Mouse (Mus musculus): ENCODE results near the gene Zfp651. TPM values are rescaled to one million over a fixed set of nuclear protein-coding genes. Genes with fewer than 3 reads are reported as not detected.

Zfp651 gene
- total and polyA plus RNA-seq, 3 experiments: 0.05 to 0.08 TPM; not detected in 1

- peaks cover 27% of the 10 kb centered on the region for H3K36me3 ChIP-seq (replicated peaks)
- TF ChIP-seq POLR2AphosphoS5 (IDR thresholded peaks at IDR 0.05; ENCODE audit: insufficient replicate concordance, low read depth, low read length): no peak
- no peak for TF ChIP-seq TAL1 (conservative IDR thresholded peaks at IDR 0.05; ENCODE audit: low read depth, low read length)
- TF ChIP-seq GATA1 (IDR thresholded peaks at IDR 0.05; ENCODE audit: borderline replicate concordance, low read length): no peak
- TF ChIP-seq CTCF (IDR thresholded peaks at IDR 0.05; ENCODE audit: low read depth, low read length): no peak
- no peak for TF ChIP-seq GATA2 (IDR thresholded peaks at IDR 0.05; ENCODE audit: borderline replicate concordance, low read depth, low read length)
- no peak for DNase-seq (ENCODE audit: low spot score)
- H3K27me3 ChIP-seq (ENCODE audit: insufficient read depth, low read length): peaks cover 64% of the 10 kb centered on the region
- no peak for ATAC-seq (ENCODE audit: extremely low read depth, insufficient number of reproducible peaks, low FRiP score, poor library complexity, severe bottlenecking)
- no peaks in the 10 kb centered on the region for H3K9me3 ChIP-seq (replicated peaks)
- H3K4me3 ChIP-seq (ENCODE audit: low read depth, low read length): no peak overlapping the region
- H3K4me1 ChIP-seq (ENCODE audit: insufficient read depth, low read depth, low read length): peaks cover 27% of the 10 kb centered on the region
These were observed 2.0 kb downstream of the Zfp651 start for GRCm38 (mm10) chr9:121761091-121761665.

GRCm38 (mm10) chr9:121761787-121762186, 2.7 kb downstream of the Zfp651 start:
- Histone ChIP-seq H3K36me3 (replicated peaks) (peaks cover 22% of the 10 kb centered on the region), H3K4me1 (ENCODE audit: insufficient read depth, low read depth, low read length) (peaks cover 26% of the 10 kb centered on the region), H3K4me3 (ENCODE audit: low read depth, low read length) (no peak overlapping the region), H3K27me3 (ENCODE audit: insufficient read depth, low read length) (peaks cover 64% of the 10 kb centered on the region), H3K9me3 (replicated peaks) (no peaks in the 10 kb centered on the region)
- DNase-seq (ENCODE audit: low spot score): no peak
- no peak for ATAC-seq (ENCODE audit: extremely low read depth, insufficient number of reproducible peaks, low FRiP score, poor library complexity, severe bottlenecking)
- TF ChIP-seq POLR2AphosphoS5 (IDR thresholded peaks at IDR 0.05; ENCODE audit: insufficient replicate concordance, low read depth, low read length) (no peak), GATA2 (IDR thresholded peaks at IDR 0.05; ENCODE audit: borderline replicate concordance, low read depth, low read length) (no peak), GATA1 (IDR thresholded peaks at IDR 0.05; ENCODE audit: borderline replicate concordance, low read length) (no peak), TAL1 (conservative IDR thresholded peaks at IDR 0.05; ENCODE audit: low read depth, low read length) (no peak), CTCF (IDR thresholded peaks at IDR 0.05; ENCODE audit: low read depth, low read length) (no peak)

GRCm38 (mm10) chr9:121762248-121762647, 3.1 kb downstream of the Zfp651 start:
- Histone ChIP-seq H3K27me3 (ENCODE audit: insufficient read depth, low read length) (peaks cover 66% of the 10 kb centered on the region), H3K36me3 (replicated peaks) (peaks cover 19% of the 10 kb centered on the region), H3K9me3 (replicated peaks) (no peaks in the 10 kb centered on the region), H3K4me3 (ENCODE audit: low read depth, low read length) (no peak overlapping the region), H3K4me1 (ENCODE audit: insufficient read depth, low read depth, low read length) (peaks cover 25% of the 10 kb centered on the region)
- TF ChIP-seq POLR2AphosphoS5 (IDR thresholded peaks at IDR 0.05; ENCODE audit: insufficient replicate concordance, low read depth, low read length) (no peak), GATA1 (IDR thresholded peaks at IDR 0.05; ENCODE audit: borderline replicate concordance, low read length) (no peak), GATA2 (IDR thresholded peaks at IDR 0.05; ENCODE audit: borderline replicate concordance, low read depth, low read length) (no peak), CTCF (IDR thresholded peaks at IDR 0.05; ENCODE audit: low read depth, low read length) (no peak), TAL1 (conservative IDR thresholded peaks at IDR 0.05; ENCODE audit: low read depth, low read length) (no peak)
- no peak for DNase-seq (ENCODE audit: low spot score)
- ATAC-seq (ENCODE audit: extremely low read depth, insufficient number of reproducible peaks, low FRiP score, poor library complexity, severe bottlenecking): no peak

- no peak for ATAC-seq (ENCODE audit: extremely low read depth, insufficient number of reproducible peaks, low FRiP score, poor library complexity, severe bottlenecking)
- DNase-seq (ENCODE audit: low spot score): no peak
- no peak for TF ChIP-seq GATA2 (IDR thresholded peaks at IDR 0.05; ENCODE audit: borderline replicate concordance, low read depth, low read length)
- TF ChIP-seq POLR2AphosphoS5 (IDR thresholded peaks at IDR 0.05; ENCODE audit: insufficient replicate concordance, low read depth, low read length): no peak
- no peak for TF ChIP-seq TAL1 (conservative IDR thresholded peaks at IDR 0.05; ENCODE audit: low read depth, low read length)
- TF ChIP-seq CTCF (IDR thresholded peaks at IDR 0.05; ENCODE audit: low read depth, low read length): no peak
- TF ChIP-seq GATA1 (IDR thresholded peaks at IDR 0.05; ENCODE audit: borderline replicate concordance, low read length): no peak
- Histone ChIP-seq H3K4me3 (ENCODE audit: low read depth, low read length) (0 out of 2 replicates have a peak overlapping the region, but pooled peaks have one; percentile 1), H3K27me3 (ENCODE audit: insufficient read depth, low read length) (peaks cover 69% of the 10 kb centered on the region), H3K36me3 (replicated peaks) (peaks cover 13% of the 10 kb centered on the region), H3K9me3 (replicated peaks) (no peaks in the 10 kb centered on the region), H3K4me1 (ENCODE audit: insufficient read depth, low read depth, low read length) (peaks cover 25% of the 10 kb centered on the region)
These were observed 3.6 kb downstream of the Zfp651 start for GRCm38 (mm10) chr9:121762761-121763160.

GRCm38 (mm10) chr9:121763716-121764115, 4.6 kb downstream of the Zfp651 start:
- Histone ChIP-seq H3K4me1 (ENCODE audit: insufficient read depth, low read depth, low read length) (peaks cover 20% of the 10 kb centered on the region), H3K27me3 (ENCODE audit: insufficient read depth, low read length) (peaks cover 69% of the 10 kb centered on the region), H3K4me3 (ENCODE audit: low read depth, low read length) (no peak overlapping the region), H3K9me3 (replicated peaks) (no peaks in the 10 kb centered on the region), H3K36me3 (replicated peaks) (peaks cover 4% of the 10 kb centered on the region)
- TF ChIP-seq POLR2AphosphoS5 (IDR thresholded peaks at IDR 0.05; ENCODE audit: insufficient replicate concordance, low read depth, low read length) (no peak), TAL1 (conservative IDR thresholded peaks at IDR 0.05; ENCODE audit: low read depth, low read length) (no peak), GATA1 (IDR thresholded peaks at IDR 0.05; ENCODE audit: borderline replicate concordance, low read length) (no peak), CTCF (IDR thresholded peaks at IDR 0.05; ENCODE audit: low read depth, low read length) (no peak), GATA2 (IDR thresholded peaks at IDR 0.05; ENCODE audit: borderline replicate concordance, low read depth, low read length) (no peak)
- no peak for DNase-seq (ENCODE audit: low spot score)
- no peak for ATAC-seq (ENCODE audit: extremely low read depth, insufficient number of reproducible peaks, low FRiP score, poor library complexity, severe bottlenecking)

GRCm38 (mm10) chr9:121765166-121765855, 6.2 kb downstream of the Zfp651 start:
- ATAC-seq (ENCODE audit: extremely low read depth, insufficient number of reproducible peaks, low FRiP score, poor library complexity, severe bottlenecking): no peak
- peaks cover 4% of the 10 kb centered on the region; the same call in 1 of the 2 replicates for H3K4me1 ChIP-seq (ENCODE audit: insufficient read depth, low read depth, low read length)
- peaks cover 59% of the 10 kb centered on the region for H3K27me3 ChIP-seq (ENCODE audit: insufficient read depth, low read length)
- no peak overlapping the region for H3K4me3 ChIP-seq (ENCODE audit: low read depth, low read length)
- no peak for TF ChIP-seq TAL1 (conservative IDR thresholded peaks at IDR 0.05; ENCODE audit: low read depth, low read length)
- no peak for TF ChIP-seq GATA1 (IDR thresholded peaks at IDR 0.05; ENCODE audit: borderline replicate concordance, low read length)
- no peak for TF ChIP-seq CTCF (IDR thresholded peaks at IDR 0.05; ENCODE audit: low read depth, low read length)
- TF ChIP-seq POLR2AphosphoS5 (IDR thresholded peaks at IDR 0.05; ENCODE audit: insufficient replicate concordance, low read depth, low read length): no peak
- TF ChIP-seq GATA2 (IDR thresholded peaks at IDR 0.05; ENCODE audit: borderline replicate concordance, low read depth, low read length): no peak
- H3K9me3 ChIP-seq (replicated peaks): no peaks in the 10 kb centered on the region
- no peaks in the 10 kb centered on the region for H3K36me3 ChIP-seq (replicated peaks)
- DNase-seq (ENCODE audit: low spot score): no peak

Measured in G1E (cell line).